Mouse (Mus musculus) heart, adult 11 months (tissue): ENCODE data around the gene Ano7.

ENCODE experiments used
- DNase-seq: peaks from one replicate; pipeline ENCODE4 v3.0.0; 2022

Gene Ano7

GRCm38 (mm10) chr1:93450118-93450517, 76.4 kb downstream of the Ano7 start:
- DNase-seq: peak; percentile 74

- no peak for DNase-seq
These were observed 80.1 kb downstream of the Ano7 start for GRCm38 (mm10) chr1:93453721-93454255.
